Mouse (Mus musculus): ENCODE data around the gene Gm9774.

DNA sequence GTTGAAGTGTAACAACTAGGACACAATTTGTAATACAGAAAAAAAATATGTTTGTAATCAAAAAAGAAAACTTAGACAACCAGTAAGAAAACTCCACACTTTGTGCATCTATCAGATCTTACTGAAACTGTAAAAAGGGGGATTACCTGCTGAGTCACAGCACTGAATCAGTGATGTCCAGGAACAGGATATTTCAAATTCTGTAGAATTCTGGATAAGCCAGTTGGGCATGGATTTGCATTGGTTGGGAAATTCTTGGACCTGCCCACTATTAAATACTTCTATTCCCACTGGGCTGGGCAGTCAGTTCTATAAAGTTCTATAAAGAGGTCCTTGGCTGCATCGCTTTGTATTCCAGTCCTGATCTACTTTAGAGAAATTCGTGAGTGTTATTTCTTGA is 11.4 kb downstream of the Gm9774 start, which contains the start of gene Sprr2j-ps:
- TF ChIP-seq CTCF (conservative IDR thresholded peaks at IDR 0.05; ENCODE audit: low read length), result no peak
- no peak for TF ChIP-seq NANOG (IDR thresholded peaks at IDR 0.05; ENCODE audit: borderline replicate concordance, low read length)
